Mouse (Mus musculus) hindbrain, postnatal 0 days (tissue): Measurements from ENCODE around the gene Adgrb3. TPM values are rescaled to one million over a fixed set of nuclear protein-coding genes. Genes with fewer than 3 reads are reported as not detected.
A peak's percentile ranks its signal among the peaks of the same experiment; 100 is the strongest.

Experiments
- ATAC-seq: fragments of 200-750 bp; cut with Nextera tagmentation; 2 replicates; pipeline ENCODE4 v1.8.0; 2017; ENCODE audit warnings: mild to moderate bottlenecking, moderate TSS enrichment, moderate library complexity
- DNase-seq: peaks from one replicate; pipeline ENCODE4 v3.0.0-alpha.2; 2015; ENCODE audit warnings: low spot score
- H3K27ac ChIP-seq: fragments of 300-500 bp; sonication (generic); 2 replicates; pipeline ENCODE4 v1.5.1; 2014; ENCODE audit warnings: mild to moderate bottlenecking
- H3K27me3 ChIP-seq: fragments of 300-500 bp; sonication (generic); 2 replicates; pipeline ENCODE4 v1.6.1; 2014; ENCODE audit warnings: low read length, mixed read lengths; ENCODE audit not compliant: insufficient read depth
- H3K36me3 ChIP-seq: fragments of 300-500 bp; sonication (generic); 2 replicates; pipeline ENCODE4 v1.6.1; 2014; ENCODE audit warnings: low read length, mixed read lengths; ENCODE audit not compliant: insufficient read depth
- H3K4me1 ChIP-seq: fragments of 300-500 bp; sonication (generic); 2 replicates; pipeline ENCODE4 v1.6.1; 2014; ENCODE audit warnings: antibody characterized with exemption, low read length, mixed read lengths; ENCODE audit not compliant: insufficient read depth
- H3K4me2 ChIP-seq: fragments of 300-500 bp; sonication (generic); 2 replicates; pipeline ENCODE4 v1.6.1; 2014; ENCODE audit warnings: low read depth, mild to moderate bottlenecking, low read length, moderate library complexity, mixed read lengths
- H3K4me3 ChIP-seq: fragments of 300-500 bp; sonication (generic); 2 replicates; pipeline ENCODE4 v1.5.1; 2014; ENCODE audit warnings: low read length
- H3K9ac ChIP-seq: fragments of 300-500 bp; sonication (generic); replicated peaks from 2 replicates; pipeline ENCODE4 v1.6.1; 2014; ENCODE audit warnings: mild to moderate bottlenecking, low read length, moderate library complexity, mixed read lengths
- H3K9me3 ChIP-seq: fragments of 300-500 bp; sonication (generic); 2 replicates; pipeline ENCODE4 v1.6.1; 2016; ENCODE audit warnings: low read length, mixed read lengths
- CTCF ChIP-seq: IDR thresholded peaks from 2 replicates; pipeline ENCODE4 v1.5.1; 2016; ENCODE audit warnings: antibody characterized with exemption, control low read depth, low read depth
- WGBS: fragments of 180-500 bp; shearing (Covaris S2); extraction: QIAGEN DNeasy Blood & Tissue Kit; methylation state at CpG from one replicate; pipeline ENCODE4 v1.1.7; 2014; 5-methylcytosine and 5-hydroxymethylcytosine counted together
- polyA plus RNA-seq: library from polyadenylated mRNA; unstranded; fragments of >200 nt; fragmentation: Nextera tagmentation; extraction: Ambion mirVana; gene quantifications from 2 replicates; pipeline ENCODE4 v1.2.1, GENCODE M21; 2015
- total RNA-seq: library from RNA; depleted of rRNA; stranded (reverse); fragments of >200 nt; gene quantifications from 2 replicates; pipeline ENCODE4 v1.2.3, GENCODE M21; 2014

The Adgrb3 gene
- total and polyA plus RNA-seq, 2 experiments from 2014 or later = 46.5 to 74.6 TPM

GRCm38 (mm10) chr1:25358554-25358953 lies 471.0 kb downstream of the Adgrb3 start:
- Histone ChIP-seq H3K27me3 (no peaks in the 10 kb centered on the region), H3K9me3 (no peaks in the 10 kb centered on the region), H3K4me2 (no peak overlapping the region), H3K36me3 (no peaks in the 10 kb centered on the region), H3K9ac (no peak overlapping the region), H3K4me1 (no peaks in the 10 kb centered on the region), H3K4me3 (no peak overlapping the region), H3K27ac (no peak overlapping the region)
- 90% methylated on average over 4 of the region's 4 CpGs for WGBS
- ATAC-seq (no peak), DNase-seq (no peak)
- no peak for TF ChIP-seq CTCF

- ATAC-seq = 0 out of 2 replicates have a peak, but pooled peaks have one; percentile 32
- H3K4me2 ChIP-seq = no peak overlapping the region
- no peaks in the 10 kb centered on the region for H3K27me3 ChIP-seq
- H3K9ac ChIP-seq = no peak overlapping the region
- H3K36me3 ChIP-seq = no peaks in the 10 kb centered on the region
- no peak for TF ChIP-seq CTCF
- WGBS = 91% methylated on average over 5 of the region's 5 CpGs
- no peak overlapping the region for H3K4me3 ChIP-seq
- no peaks in the 10 kb centered on the region for H3K4me1 ChIP-seq
- DNase-seq = no peak
- no peak overlapping the region for H3K27ac ChIP-seq
- H3K9me3 ChIP-seq = no peaks in the 10 kb centered on the region
Measured at GRCm38 (mm10) chr1:25355486-25355885, 474.0 kb downstream of the Adgrb3 start.

- no peak overlapping the region for H3K4me2 ChIP-seq
- H3K9ac ChIP-seq = no peak overlapping the region
- DNase-seq (peak; percentile 12), ATAC-seq (no peak)
- no peaks in the 10 kb centered on the region for H3K27me3 ChIP-seq
- peaks cover 3% of the 10 kb centered on the region; the same call in 1 of the 2 replicates for H3K9me3 ChIP-seq
- no peaks in the 10 kb centered on the region for H3K4me1 ChIP-seq
- H3K36me3 ChIP-seq = no peaks in the 10 kb centered on the region
- H3K4me3 ChIP-seq = no peak overlapping the region
- H3K27ac ChIP-seq = no peak overlapping the region
- TF ChIP-seq CTCF = no peak
Measured at GRCm38 (mm10) chr1:25344876-25345275, 484.6 kb downstream of the Adgrb3 start.

- Histone ChIP-seq H3K9ac (no peak overlapping the region), H3K4me3 (no peak overlapping the region), H3K27ac (no peak overlapping the region), H3K9me3 (no peaks in the 10 kb centered on the region), H3K4me2 (no peak overlapping the region), H3K36me3 (no peaks in the 10 kb centered on the region), H3K27me3 (no peaks in the 10 kb centered on the region), H3K4me1 (no peaks in the 10 kb centered on the region)
- DNase-seq (no peak), ATAC-seq (no peak)
- 86% methylated on average over 2 of the region's 2 CpGs for WGBS
- TF ChIP-seq CTCF = no peak
Measured at GRCm38 (mm10) chr1:25325406-25325805, 504.1 kb downstream of the Adgrb3 start.

- no peak overlapping the region for H3K4me2 ChIP-seq
- H3K36me3 ChIP-seq = no peaks in the 10 kb centered on the region
- no peak for TF ChIP-seq CTCF
- no peaks in the 10 kb centered on the region for H3K4me1 ChIP-seq
- H3K27ac ChIP-seq = no peak overlapping the region
- no peaks in the 10 kb centered on the region for H3K9me3 ChIP-seq
- ATAC-seq = no peak
- no peak overlapping the region for H3K9ac ChIP-seq
- H3K4me3 ChIP-seq = no peak overlapping the region
- no peaks in the 10 kb centered on the region for H3K27me3 ChIP-seq
- DNase-seq = no peak
Measured at GRCm38 (mm10) chr1:25317142-25317541, 512.4 kb downstream of the Adgrb3 start.

- no peak overlapping the region for H3K4me3 ChIP-seq
- no peaks in the 10 kb centered on the region for H3K36me3 ChIP-seq
- H3K4me2 ChIP-seq = no peak overlapping the region
- no peak for TF ChIP-seq CTCF
- H3K4me1 ChIP-seq = no peaks in the 10 kb centered on the region
- no peak for ATAC-seq
- no peak for DNase-seq
- WGBS = 22% methylated on average over 2 of the region's 2 CpGs
- H3K9ac ChIP-seq = no peak overlapping the region
- H3K27me3 ChIP-seq = no peaks in the 10 kb centered on the region
- no peaks in the 10 kb centered on the region for H3K9me3 ChIP-seq
- no peak overlapping the region for H3K27ac ChIP-seq
Measured at GRCm38 (mm10) chr1:25312344-25312743, 517.2 kb downstream of the Adgrb3 start.

GRCm38 (mm10) chr1:25310066-25310465 lies 519.4 kb downstream of the Adgrb3 start:
- H3K4me2 ChIP-seq = no peak overlapping the region
- no peak overlapping the region for H3K27ac ChIP-seq
- DNase-seq = no peak
- no peaks in the 10 kb centered on the region for H3K4me1 ChIP-seq
- no peak for TF ChIP-seq CTCF
- ATAC-seq = no peak
- no peaks in the 10 kb centered on the region for H3K27me3 ChIP-seq
- H3K4me3 ChIP-seq = no peak overlapping the region
- H3K9ac ChIP-seq = no peak overlapping the region
- WGBS = 27% methylated on average over 2 of the region's 2 CpGs
- H3K9me3 ChIP-seq = no peaks in the 10 kb centered on the region
- H3K36me3 ChIP-seq = no peaks in the 10 kb centered on the region

- Histone ChIP-seq H3K9me3 (no peaks in the 10 kb centered on the region), H3K27me3 (no peaks in the 10 kb centered on the region), H3K36me3 (no peaks in the 10 kb centered on the region), H3K9ac (no peak overlapping the region), H3K4me2 (no peak overlapping the region), H3K27ac (no peak overlapping the region), H3K4me3 (no peak overlapping the region), H3K4me1 (no peaks in the 10 kb centered on the region)
- TF ChIP-seq CTCF = no peak
- DNase-seq = peak; percentile 52
- ATAC-seq = 0 out of 2 replicates have a peak, but pooled peaks have one; percentile 35
- WGBS = 49% methylated on average over 8 of the region's 8 CpGs
Measured at GRCm38 (mm10) chr1:25281471-25281870, 548.0 kb downstream of the Adgrb3 start.
